Mouse (Mus musculus) left cerebral cortex, postnatal 36 days (tissue): ENCODE data around the gene Cept1. TPM values are rescaled to one million over a fixed set of nuclear protein-coding genes. Genes with fewer than 3 reads are reported as not detected.

ENCODE experiments used
- DNase-seq, 2 experiments: peaks; one replicate each; pipeline ENCODE4 v3.0.0; 2021 to 2022; ENCODE audit warnings: low spot score in 2 of 2, mixed read lengths in 1 of 2
- intact Hi-C: fragments of 180-260 bp; cut with DNase I; formaldehyde crosslinking; loops from one replicate; pipeline ENCODE4 v1.15.1; 2025
- total RNA-seq, 2 experiments: library from RNA; stranded (reverse); gene quantifications; 2 replicates each; pipeline ENCODE4 v1.2.3; 2021

Cept1 gene
- total RNA-seq, 2 experiments from 2014 or later: 40.7 to 45.3 TPM

- DNase-seq: no peak
- intact Hi-C loops: no loop called here
These were observed 95.0 kb downstream of the Cept1 start for GRCm38 (mm10) chr3:106452616-106453015.

Other genes starting within 250 kb of the Cept1 start
- gene Chil6, start 141.6 kb downstream of the Cept1 start, total RNA-seq: not detected
- under 1 TPM in 1 of 2 experiments, not detected in 1; 0.18 TPM for gene Dennd2d, start 65.4 kb downstream of the Cept1 start, total RNA-seq
- gene Dram2, start within 50 bp of the Cept1 start, total RNA-seq: 10 to 100 TPM; 32.3 to 37.7 TPM
- 10 to 100 TPM; 20.9 to 21.5 TPM for gene Lrif1, start 137.2 kb upstream of the Cept1 start, total RNA-seq
- gene Cd53, start 242.3 kb upstream of the Cept1 start, total RNA-seq: 1 to 10 TPM; 8.7 to 9.2 TPM